Mouse (Mus musculus) urinary bladder, postnatal 0 days (tissue): Measurements from ENCODE around the gene Gm6377. TPM values are rescaled to one million over a fixed set of nuclear protein-coding genes. Genes with fewer than 3 reads are reported as not detected.

Experiments used
- polyA plus RNA-seq: library from polyadenylated mRNA; unstranded; fragments of >200 nt; fragmentation: Nextera tagmentation; extraction: Ambion mirVana; gene quantifications from 2 replicates; pipeline ENCODE4 v1.2.1, GENCODE M21; 2015

Gene Gm6377
- 0.18 and 0.52 TPM in 2 replicates for polyA plus RNA-seq

GRCm38 (mm10) chrX:109196468-109196867 lies at the start of gene Gm6377:
Gm6377 (plus strand) TSS chrX:109196756.

Other genes with a start within 250 kb of the Gm6377 start
- 13.7 and 17.6 TPM in 2 replicates for gene Hmgn5, start 183.4 kb upstream of the Gm6377 start, polyA plus RNA-seq
- gene Sh3bgrl, start 101.4 kb upstream of the Gm6377 start, polyA plus RNA-seq: 258 and 306 TPM in 2 replicates